Mouse (Mus musculus) mammary gland, adult 2 months (tissue): ENCODE measurements around the gene Slc33a1. TPM values are rescaled to one million over a fixed set of nuclear protein-coding genes. Genes with fewer than 3 reads are reported as not detected.

Source experiments
- polyA plus RNA-seq: library from polyadenylated mRNA; depleted of rRNA; stranded (reverse); fragments of >200 nt; gene quantifications from 2 replicates; pipeline ENCODE4 v1.2.3, GENCODE M21; 2012; ENCODE audit warnings: low replicate concordance; rRNA removed

The Slc33a1 gene
- polyA plus RNA-seq: 14.6 and 22.4 TPM in 2 replicates

GRCm38 (mm10) chr3:63964100-63964921 is at the start of gene Slc33a1:
Gene Slc33a1, minus strand, starts transcription at chr3:63964768.

GRCm38 (mm10) chr3:63975955-63976908 is 11.7 kb upstream of the Slc33a1 start, which contains the start of gene Gmps:
Gene Gmps, plus strand, starts transcription at chr3:63976106.

GRCm38 (mm10) chr3:63928878-63929859 is 35.4 kb downstream of the Slc33a1 start, which contains the start of gene E130311K13Rik:
Gene E130311K13Rik, minus strand, starts transcription at chr3:63929472.

GRCm38 (mm10) chr3:63899309-63899695 is 65.3 kb downstream of the Slc33a1 start, which contains the start of gene Plch1:
Gene Plch1, minus strand, starts transcription at chr3:63899472.

Other genes starting within 250 kb of the Slc33a1 start
- 0.08 and 0.22 TPM in 2 replicates for gene Plch1, start 65.3 kb downstream of the Slc33a1 start, polyA plus RNA-seq
- gene E130311K13Rik, start 35.3 kb downstream of the Slc33a1 start, polyA plus RNA-seq: 2.5 and 3.1 TPM in 2 replicates
- 2.0 and 4.5 TPM in 2 replicates for gene Gmps, start 11.3 kb upstream of the Slc33a1 start, polyA plus RNA-seq
- 0.05 and 0.06 TPM in 2 replicates for gene Vmn2r1, start 116.8 kb upstream of the Slc33a1 start, polyA plus RNA-seq
- not detected in 2 replicates for gene Vmn2r2, start 177.2 kb upstream of the Slc33a1 start, polyA plus RNA-seq